Mouse (Mus musculus): ENCODE measurements around the gene Tmem126b. TPM values are rescaled to one million over a fixed set of nuclear protein-coding genes. Genes with fewer than 3 reads are reported as not detected.

Tmem126b gene
- polyA plus RNA-seq, 1 experiment from 2014 or later = 45.7 TPM

Other genes starting within 250 kb of the Tmem126b start
- not detected in 2 replicates for gene Ccdc83, start 210.2 kb downstream of the Tmem126b start, polyA plus RNA-seq (2015; fragmentation: Nextera tagmentation; extraction: Ambion mirVana)
- 4.4 and 4.7 TPM in 2 replicates for gene Sytl2, start 173.7 kb downstream of the Tmem126b start, polyA plus RNA-seq (2015; fragmentation: Nextera tagmentation; extraction: Ambion mirVana)
- gene Ccdc89, start 49.4 kb downstream of the Tmem126b start, polyA plus RNA-seq (2015; fragmentation: Nextera tagmentation; extraction: Ambion mirVana) = 2.0 and 2.2 TPM in 2 replicates
- gene Crebzf, start 33.3 kb downstream of the Tmem126b start, polyA plus RNA-seq (2015; fragmentation: Nextera tagmentation; extraction: Ambion mirVana) = 33.8 and 38.9 TPM in 2 replicates
- 134 and 140 TPM in 2 replicates for gene Tmem126a, start 18.8 kb downstream of the Tmem126b start, polyA plus RNA-seq (2015; fragmentation: Nextera tagmentation; extraction: Ambion mirVana)
- gene Dlg2, start 671 bp upstream of the Tmem126b start, polyA plus RNA-seq (2015; fragmentation: Nextera tagmentation; extraction: Ambion mirVana) = 18.6 and 19.4 TPM in 2 replicates